Mouse (Mus musculus) neural tube, embryonic 13.5 days (tissue): ENCODE measurements around the gene Gm49425. TPM values are rescaled to one million over a fixed set of nuclear protein-coding genes. Genes with fewer than 3 reads are reported as not detected.

Experiments
- ATAC-seq: fragments of 200-750 bp; cut with Nextera tagmentation; 2 replicates; pipeline ENCODE4 v1.8.0; 2017; ENCODE audit warnings: low read depth, mild to moderate bottlenecking, moderate TSS enrichment, moderate library complexity
- H3K27ac ChIP-seq: fragments of 300-500 bp; sonication (generic); replicated peaks from 2 replicates; pipeline ENCODE4 v1.5.1; 2015; ENCODE audit warnings: moderate library complexity, mild to moderate bottlenecking, inconsistent platforms
- H3K27me3 ChIP-seq: fragments of 300-500 bp; sonication (generic); 2 replicates; pipeline ENCODE4 v1.6.1; 2015; ENCODE audit warnings: mild to moderate bottlenecking, inconsistent platforms
- H3K36me3 ChIP-seq: fragments of 300-500 bp; sonication (generic); 2 replicates; pipeline ENCODE4 v1.6.1; 2015; ENCODE audit warnings: mild to moderate bottlenecking, inconsistent platforms
- H3K4me1 ChIP-seq: fragments of 300-500 bp; sonication (generic); replicated peaks from 2 replicates; pipeline ENCODE4 v1.6.1; 2015; ENCODE audit warnings: inconsistent platforms
- H3K4me2 ChIP-seq: fragments of 300-500 bp; sonication (generic); 2 replicates; pipeline ENCODE4 v1.6.1; 2015; ENCODE audit warnings: inconsistent platforms, mild to moderate bottlenecking, moderate library complexity
- H3K4me3 ChIP-seq: fragments of 300-500 bp; sonication (generic); 2 replicates; pipeline ENCODE4 v1.5.1; 2015; ENCODE audit warnings: mild to moderate bottlenecking, inconsistent platforms
- H3K9ac ChIP-seq: fragments of 300-500 bp; sonication (generic); 2 replicates; pipeline ENCODE4 v1.6.1; 2015; ENCODE audit warnings: moderate library complexity, mild to moderate bottlenecking, inconsistent platforms
- H3K9me3 ChIP-seq: fragments of 300-500 bp; sonication (generic); 2 replicates; pipeline ENCODE4 v1.6.1; 2016; ENCODE audit warnings: inconsistent platforms
- WGBS: fragments of 180-500 bp; shearing (Covaris S2); methylation state at CpG from one replicate; pipeline ENCODE4 v1.1.7; 2015; 5-methylcytosine and 5-hydroxymethylcytosine counted together
- polyA plus RNA-seq: library from polyadenylated mRNA; unstranded; fragments of >200 nt; fragmentation: Nextera tagmentation; extraction: Ambion mirVana; gene quantifications from 2 replicates; pipeline ENCODE4 v1.2.1, GENCODE M21; 2015

Gene Gm49425
- polyA plus RNA-seq, 1 experiment from 2014 or later: not detected

DNA sequence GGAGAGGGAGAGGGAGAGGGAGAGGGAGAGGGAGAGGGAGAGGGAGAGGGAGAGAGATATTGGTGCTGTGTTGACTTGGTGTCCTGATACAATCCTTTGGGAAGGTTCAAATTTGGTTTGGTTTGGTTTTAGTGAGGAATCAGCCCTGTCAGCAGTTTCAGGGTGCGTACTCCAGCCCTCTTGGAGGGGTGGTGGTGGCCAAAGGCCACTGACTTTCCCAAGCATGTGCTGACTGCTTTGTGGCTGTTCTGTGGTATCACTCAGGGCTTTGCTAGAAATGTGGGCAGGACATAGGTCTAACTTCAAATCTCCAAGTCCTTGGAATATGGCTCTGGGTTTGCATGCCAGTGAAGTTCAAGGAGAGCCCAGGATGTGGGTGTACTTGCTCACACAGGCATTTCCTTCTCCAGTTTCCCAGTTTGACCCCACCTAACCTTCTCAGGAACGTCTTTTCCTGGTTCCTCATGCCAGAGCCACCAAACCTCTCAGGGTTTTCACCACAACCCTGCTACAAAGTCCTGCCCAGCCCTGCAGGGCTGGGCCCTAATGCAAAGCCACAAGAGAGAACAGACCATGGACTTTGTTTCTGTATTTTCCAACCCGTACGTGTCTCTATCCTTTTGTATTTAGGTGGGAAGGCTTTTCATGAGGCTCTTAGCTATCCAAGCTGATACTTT lies 5.6 kb upstream of the Gm49425 start:
- Histone ChIP-seq H3K36me3 (no peaks in the 10 kb centered on the region), H3K4me1 (no peaks in the 10 kb centered on the region), H3K9ac (no peak overlapping the region), H3K4me2 (no peak overlapping the region), H3K4me3 (no peak overlapping the region), H3K27me3 (peaks cover 6% of the 10 kb centered on the region; the same call in 1 of the 2 replicates), H3K27ac (no peak overlapping the region), H3K9me3 (no peaks in the 10 kb centered on the region)
- WGBS: 86% methylated on average over 4 of the region's 4 CpGs
- no peak for ATAC-seq

DNA sequence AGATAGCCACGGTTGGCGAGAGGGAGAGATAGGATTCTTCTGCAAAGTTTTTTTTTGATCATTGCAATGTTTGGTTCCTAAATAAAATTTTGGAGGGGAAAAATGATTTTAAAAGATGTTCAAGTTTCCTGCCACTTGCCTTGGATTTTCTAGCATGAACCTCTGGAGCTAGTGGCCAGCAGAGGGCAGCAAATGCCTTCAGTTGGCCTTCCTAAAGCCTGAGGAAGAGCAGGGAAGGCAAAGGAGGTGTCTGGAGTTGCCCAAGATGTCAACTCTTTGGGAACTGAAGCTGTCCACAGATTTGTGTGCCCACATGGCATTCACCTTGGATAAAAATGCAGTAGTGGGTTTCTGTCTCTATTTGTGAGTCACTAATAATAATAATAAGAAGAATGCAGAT lies 2.7 kb upstream of the Gm49425 start:
- Histone ChIP-seq H3K4me1 (no peaks in the 10 kb centered on the region), H3K4me3 (no peak overlapping the region), H3K27me3 (peaks cover 6% of the 10 kb centered on the region; the same call in 1 of the 2 replicates), H3K27ac (no peak overlapping the region), H3K36me3 (no peaks in the 10 kb centered on the region), H3K4me2 (no peak overlapping the region), H3K9ac (no peak overlapping the region), H3K9me3 (no peaks in the 10 kb centered on the region)
- WGBS: 16% methylated on average over 2 of the region's 2 CpGs
- ATAC-seq: no peak

DNA sequence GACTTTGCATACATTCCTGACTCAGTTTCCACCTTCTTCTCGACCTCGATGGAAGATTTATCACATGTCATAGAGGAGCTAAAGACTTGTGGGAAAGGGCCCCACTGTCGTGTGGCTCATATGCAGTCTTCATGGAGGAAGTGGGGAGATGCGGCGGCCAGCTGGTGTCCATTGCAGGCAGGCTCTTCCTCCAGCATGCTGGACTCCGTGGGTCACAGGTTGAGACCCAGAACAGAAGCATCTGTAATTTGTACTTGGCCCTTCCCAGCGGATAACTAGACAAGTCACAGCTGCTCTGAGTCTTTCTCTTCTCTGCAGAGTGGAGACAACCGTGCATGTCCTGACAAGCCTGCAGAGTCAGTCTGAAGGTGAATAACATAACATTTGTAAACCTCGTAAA lies 8.8 kb downstream of the Gm49425 start:
- no peak overlapping the region for H3K4me3 ChIP-seq
- no peaks in the 10 kb centered on the region for H3K9me3 ChIP-seq
- no peaks in the 10 kb centered on the region for H3K4me1 ChIP-seq
- no peak overlapping the region for H3K27ac ChIP-seq
- WGBS: 77% methylated on average over 9 of the region's 9 CpGs
- H3K9ac ChIP-seq: no peak overlapping the region
- ATAC-seq: no peak
- H3K27me3 ChIP-seq: no peaks in the 10 kb centered on the region
- no peaks in the 10 kb centered on the region for H3K36me3 ChIP-seq
- H3K4me2 ChIP-seq: no peak overlapping the region

- Histone ChIP-seq H3K9me3 (no peaks in the 10 kb centered on the region), H3K4me1 (no peaks in the 10 kb centered on the region), H3K4me3 (no peak overlapping the region), H3K27ac (no peak overlapping the region), H3K9ac (no peak overlapping the region), H3K4me2 (no peak overlapping the region), H3K27me3 (no peaks in the 10 kb centered on the region), H3K36me3 (no peaks in the 10 kb centered on the region)
- ATAC-seq: no peak
- 71% methylated on average over 14 of the region's 14 CpGs for WGBS
These were observed 9.9 kb downstream of the Gm49425 start for GRCm38 (mm10) chr15:101506896-101507758.

DNA sequence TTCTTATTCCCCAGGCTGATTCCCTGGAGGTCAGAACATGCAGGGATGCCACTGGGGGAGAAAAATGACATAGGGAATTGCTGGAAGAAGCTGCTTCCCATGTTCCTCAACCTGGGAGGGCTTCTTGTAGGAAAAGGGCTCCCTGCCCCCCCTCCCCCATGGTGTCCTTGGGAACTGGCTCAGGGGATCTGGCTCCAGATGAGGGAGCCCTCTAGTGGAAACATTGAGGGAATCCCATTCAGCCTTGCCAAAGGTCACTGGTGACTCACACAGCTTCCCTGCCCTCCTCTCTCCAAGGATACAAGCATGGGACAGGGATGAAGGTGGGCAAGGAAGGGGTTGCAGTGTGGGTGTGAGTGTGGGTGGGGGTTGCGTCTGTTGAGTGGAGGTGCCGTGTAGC lies 19.9 kb downstream of the Gm49425 start:
- Histone ChIP-seq H3K27ac (no peak overlapping the region), H3K9me3 (no peaks in the 10 kb centered on the region), H3K4me3 (no peak overlapping the region), H3K9ac (no peak overlapping the region), H3K27me3 (no peaks in the 10 kb centered on the region), H3K36me3 (no peaks in the 10 kb centered on the region), H3K4me1 (no peaks in the 10 kb centered on the region), H3K4me2 (no peak overlapping the region)
- no peak for ATAC-seq
- WGBS: 78% methylated on average over 2 of the region's 2 CpGs

- Histone ChIP-seq H3K4me1 (no peaks in the 10 kb centered on the region), H3K9me3 (no peaks in the 10 kb centered on the region), H3K4me2 (no peak overlapping the region), H3K27me3 (no peaks in the 10 kb centered on the region), H3K36me3 (no peaks in the 10 kb centered on the region), H3K27ac (no peak overlapping the region), H3K4me3 (no peak overlapping the region), H3K9ac (no peak overlapping the region)
- 79% methylated on average over 8 of the region's 8 CpGs for WGBS
- ATAC-seq: no peak
These were observed 21.8 kb downstream of the Gm49425 start for GRCm38 (mm10) chr15:101495266-101495665.

GRCm38 (mm10) chr15:101494203-101494602 lies 22.9 kb downstream of the Gm49425 start:
- no peak for ATAC-seq
- H3K27ac ChIP-seq: no peak overlapping the region
- no peak overlapping the region for H3K4me3 ChIP-seq
- 50% methylated on average over 1 of the region's 1 CpGs for WGBS
- H3K9me3 ChIP-seq: no peaks in the 10 kb centered on the region
- no peaks in the 10 kb centered on the region for H3K27me3 ChIP-seq
- H3K9ac ChIP-seq: no peak overlapping the region
- H3K4me1 ChIP-seq: no peaks in the 10 kb centered on the region
- no peak overlapping the region for H3K4me2 ChIP-seq
- H3K36me3 ChIP-seq: no peaks in the 10 kb centered on the region

DNA sequence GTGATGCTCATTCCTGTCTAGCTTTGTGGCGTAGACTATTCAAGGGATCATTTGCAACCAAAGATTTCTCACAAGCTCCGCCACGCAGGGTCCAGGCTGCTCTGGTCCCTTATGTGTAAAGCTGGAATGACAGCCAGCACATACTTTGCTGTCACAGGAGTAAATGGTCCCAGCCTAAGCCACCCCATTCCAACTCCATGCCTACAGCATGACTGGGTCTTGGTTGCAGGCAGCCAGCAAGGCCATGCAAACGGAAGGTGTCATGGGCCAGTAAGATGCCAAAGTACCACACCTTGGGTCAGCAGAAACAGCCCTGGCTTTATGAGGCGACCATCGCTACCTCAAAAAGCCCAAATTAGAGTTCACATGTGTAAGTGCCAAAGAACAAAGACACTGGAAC lies 23.3 kb downstream of the Gm49425 start:
- Histone ChIP-seq H3K4me3 (no peak overlapping the region), H3K4me2 (no peak overlapping the region), H3K27ac (no peak overlapping the region), H3K9ac (no peak overlapping the region), H3K27me3 (no peaks in the 10 kb centered on the region), H3K4me1 (no peaks in the 10 kb centered on the region), H3K9me3 (no peaks in the 10 kb centered on the region), H3K36me3 (no peaks in the 10 kb centered on the region)
- WGBS: 91% methylated on average over 6 of the region's 6 CpGs
- no peak for ATAC-seq

GRCm38 (mm10) chr15:101492718-101493117 lies 24.3 kb downstream of the Gm49425 start:
- Histone ChIP-seq H3K27ac (no peak overlapping the region), H3K4me2 (no peak overlapping the region), H3K9me3 (no peaks in the 10 kb centered on the region), H3K27me3 (no peaks in the 10 kb centered on the region), H3K9ac (no peak overlapping the region), H3K4me3 (no peak overlapping the region), H3K36me3 (no peaks in the 10 kb centered on the region), H3K4me1 (no peaks in the 10 kb centered on the region)
- no peak for ATAC-seq
- whole genome bisulfite sequencing: 57% methylated on average over 8 of the region's 8 CpGs

- Histone ChIP-seq H3K4me3 (no peak within 1 kb of the TSS), H3K4me1 (no peaks in the 10 kb centered on the region), H3K27me3 (no peaks in the 10 kb centered on the region), H3K4me2 (no peak within 1 kb of the TSS), H3K27ac (no peak within 1 kb of the TSS), H3K9me3 (no peaks in the 10 kb centered on the region), H3K9ac (no peak within 1 kb of the TSS), H3K36me3 (no peaks in the 10 kb centered on the region)
- 19% methylated on average over 6 of the region's 6 CpGs for WGBS
- ATAC-seq: no peak
These were observed 25.6 kb downstream of the Gm49425 start, which contains the start of gene Krt83 for GRCm38 (mm10) chr15:101491431-101491830. Krt83 (minus strand) TSS chr15:101491512.

DNA sequence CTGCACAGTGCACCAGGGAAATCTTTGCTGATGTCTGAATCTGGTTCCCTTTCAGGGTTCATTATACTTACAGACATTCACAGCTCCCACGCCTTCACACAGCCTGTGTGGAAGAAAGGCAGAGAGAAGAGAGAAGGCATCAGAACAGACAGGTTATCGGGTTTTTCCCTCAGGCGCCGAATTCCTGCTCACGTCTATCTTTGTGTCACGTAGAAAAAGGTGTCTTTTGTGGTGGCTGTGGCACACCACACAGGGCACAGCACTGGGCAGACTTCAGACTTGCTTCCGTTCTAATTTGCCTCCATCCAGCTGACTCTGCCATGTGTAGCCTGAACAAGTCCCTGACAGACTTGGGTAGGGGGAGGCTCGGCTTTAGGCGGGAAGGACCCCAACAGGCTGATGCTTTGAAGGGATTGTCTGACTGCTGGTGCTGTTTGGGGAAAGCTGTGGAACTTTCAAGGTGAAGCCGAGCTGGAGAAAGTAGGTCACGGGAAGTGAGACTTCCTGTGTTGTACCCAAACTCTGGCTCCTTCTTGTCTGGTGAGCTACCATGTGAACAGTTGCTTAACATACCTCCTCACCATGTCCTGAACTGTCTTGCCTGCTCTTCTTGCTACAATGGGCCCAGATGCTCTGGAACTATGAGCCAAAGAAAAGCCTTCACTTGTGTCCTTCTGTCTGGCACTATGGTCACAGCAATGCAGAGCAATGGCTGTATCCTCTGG lies 31.0 kb downstream of the Gm49425 start:
- no peak overlapping the region for H3K27ac ChIP-seq
- H3K9ac ChIP-seq: no peak overlapping the region
- no peaks in the 10 kb centered on the region for H3K36me3 ChIP-seq
- no peak overlapping the region for H3K4me3 ChIP-seq
- H3K4me2 ChIP-seq: no peak overlapping the region
- H3K27me3 ChIP-seq: no peaks in the 10 kb centered on the region
- 86% methylated on average over 11 of the region's 11 CpGs for WGBS
- ATAC-seq: no peak
- H3K9me3 ChIP-seq: no peaks in the 10 kb centered on the region
- H3K4me1 ChIP-seq: no peaks in the 10 kb centered on the region

GRCm38 (mm10) chr15:101484939-101485338 lies 32.1 kb downstream of the Gm49425 start:
- no peaks in the 10 kb centered on the region for H3K27me3 ChIP-seq
- H3K4me3 ChIP-seq: no peak overlapping the region
- WGBS: 60% methylated on average over 1 of the region's 1 CpGs

More at GRCm38 (mm10) chr15:101484939-101485338, 32.1 kb downstream of the Gm49425 start:
- no peaks in the 10 kb centered on the region for H3K36me3 ChIP-seq
- ATAC-seq: no peak
- H3K27ac ChIP-seq: no peak overlapping the region
- no peak overlapping the region for H3K4me2 ChIP-seq
- no peaks in the 10 kb centered on the region; the same call in 1 of the 2 replicates for H3K4me1 ChIP-seq
- no peaks in the 10 kb centered on the region for H3K9me3 ChIP-seq
- no peak overlapping the region for H3K9ac ChIP-seq
